Mouse (Mus musculus) neural tube, embryonic 15.5 days (tissue): ENCODE measurements around the gene Smco3. TPM values are rescaled to one million over a fixed set of nuclear protein-coding genes. Genes with fewer than 3 reads are reported as not detected.

Experiments
- ATAC-seq: fragments of 200-750 bp; cut with Nextera tagmentation; 2 replicates; pipeline ENCODE4 v1.8.0; 2017; ENCODE audit warnings: mild to moderate bottlenecking, moderate TSS enrichment, moderate library complexity; ENCODE audit not compliant: low FRiP score
- H3K27ac ChIP-seq: fragments of 300-500 bp; sonication (generic); replicated peaks from 2 replicates; pipeline ENCODE4 v1.5.1; 2015; ENCODE audit warnings: mild to moderate bottlenecking, inconsistent platforms
- H3K27me3 ChIP-seq: fragments of 300-500 bp; sonication (generic); replicated peaks from 2 replicates; pipeline ENCODE4 v1.6.1; 2015; ENCODE audit warnings: inconsistent platforms
- H3K36me3 ChIP-seq: fragments of 300-500 bp; sonication (generic); 2 replicates; pipeline ENCODE4 v1.6.1; 2015; ENCODE audit warnings: inconsistent platforms
- H3K4me1 ChIP-seq: fragments of 300-500 bp; sonication (generic); 2 replicates; pipeline ENCODE4 v1.6.1; 2015; ENCODE audit warnings: inconsistent platforms
- H3K4me2 ChIP-seq: fragments of 300-500 bp; sonication (generic); 2 replicates; pipeline ENCODE4 v1.6.1; 2015; ENCODE audit warnings: inconsistent platforms, mild to moderate bottlenecking, moderate library complexity
- H3K4me3 ChIP-seq: fragments of 300-500 bp; sonication (generic); replicated peaks from 2 replicates; pipeline ENCODE4 v1.5.1; 2015; ENCODE audit warnings: mild to moderate bottlenecking, inconsistent platforms
- H3K9ac ChIP-seq: fragments of 300-500 bp; sonication (generic); replicated peaks from 2 replicates; pipeline ENCODE4 v1.6.1; 2015; ENCODE audit warnings: mild to moderate bottlenecking, inconsistent platforms
- H3K9me3 ChIP-seq: fragments of 300-500 bp; sonication (generic); replicated peaks from 2 replicates; pipeline ENCODE4 v1.6.1; 2016; ENCODE audit warnings: inconsistent platforms
- WGBS: fragments of 180-500 bp; shearing (Covaris S2); methylation state at CpG from one replicate; pipeline ENCODE4 v1.1.7; 2015; ENCODE audit warnings: mixed read lengths; 5-methylcytosine and 5-hydroxymethylcytosine counted together
- polyA plus RNA-seq: library from polyadenylated mRNA; unstranded; fragments of >200 nt; fragmentation: Nextera tagmentation; extraction: Ambion mirVana; gene quantifications from 2 replicates; pipeline ENCODE4 v1.2.1, GENCODE M21; 2015

The Smco3 gene
- polyA plus RNA-seq, 1 experiment from 2014 or later = 2.5 TPM

DNA sequence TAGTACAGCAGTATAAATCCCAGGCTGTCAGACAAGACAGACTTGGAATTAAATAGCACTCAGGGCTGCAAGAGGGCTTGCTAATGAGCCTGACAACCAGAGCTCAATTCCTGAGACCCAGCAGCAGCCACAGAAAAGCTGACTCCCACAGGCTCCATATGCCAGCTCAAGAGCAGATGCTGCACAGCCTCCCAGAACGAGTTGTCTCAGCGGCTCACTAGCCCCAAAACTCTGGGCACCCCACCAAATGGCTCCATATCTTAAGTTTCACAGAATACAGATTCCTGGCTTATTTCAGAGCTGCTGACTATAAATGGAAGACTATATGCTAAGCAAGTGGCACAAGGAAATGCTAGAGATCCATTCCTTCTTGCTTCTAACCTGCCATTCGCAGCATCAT, 17.7 kb downstream of the Smco3 start:
- Histone ChIP-seq H3K36me3 (peaks cover 92% of the 10 kb centered on the region), H3K4me1 (no peaks in the 10 kb centered on the region), H3K27ac (no peak overlapping the region), H3K4me3 (no peak overlapping the region), H3K9ac (no peak overlapping the region), H3K4me2 (no peak overlapping the region), H3K27me3 (no peaks in the 10 kb centered on the region), H3K9me3 (no peaks in the 10 kb centered on the region)
- WGBS = 97% methylated on average over 3 of the region's 3 CpGs
- no peak for ATAC-seq

DNA sequence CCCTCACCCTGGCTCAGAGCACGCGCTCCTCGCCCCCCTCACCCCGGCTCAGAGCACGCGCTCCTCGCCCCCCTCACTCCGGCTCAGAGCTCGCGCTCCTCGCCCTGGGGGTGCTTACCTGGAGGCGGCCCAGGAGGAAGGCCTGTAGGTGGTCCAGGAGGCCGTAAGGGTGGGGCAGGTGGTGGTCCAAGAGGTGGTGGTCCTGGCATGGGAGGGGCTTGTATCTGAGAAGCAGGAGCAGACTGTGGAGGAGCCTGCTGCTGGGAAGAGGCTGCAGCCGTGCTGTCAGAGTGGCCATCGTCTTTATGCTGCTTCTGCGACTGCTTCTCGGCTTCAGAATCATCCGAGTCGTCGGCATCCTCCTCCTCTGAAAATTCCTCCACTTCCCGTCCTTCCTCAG, 18.4 kb downstream of the Smco3 start:
- H3K36me3 ChIP-seq = peaks cover 92% of the 10 kb centered on the region
- H3K4me2 ChIP-seq = no peak overlapping the region
- no peaks in the 10 kb centered on the region for H3K9me3 ChIP-seq
- H3K9ac ChIP-seq = no peak overlapping the region
- H3K27me3 ChIP-seq = no peaks in the 10 kb centered on the region
- no peak overlapping the region for H3K4me3 ChIP-seq
- no peak overlapping the region for H3K27ac ChIP-seq
- H3K4me1 ChIP-seq = no peaks in the 10 kb centered on the region
- ATAC-seq = no peak
- WGBS = 97% methylated on average over 21 of the region's 21 CpGs

DNA sequence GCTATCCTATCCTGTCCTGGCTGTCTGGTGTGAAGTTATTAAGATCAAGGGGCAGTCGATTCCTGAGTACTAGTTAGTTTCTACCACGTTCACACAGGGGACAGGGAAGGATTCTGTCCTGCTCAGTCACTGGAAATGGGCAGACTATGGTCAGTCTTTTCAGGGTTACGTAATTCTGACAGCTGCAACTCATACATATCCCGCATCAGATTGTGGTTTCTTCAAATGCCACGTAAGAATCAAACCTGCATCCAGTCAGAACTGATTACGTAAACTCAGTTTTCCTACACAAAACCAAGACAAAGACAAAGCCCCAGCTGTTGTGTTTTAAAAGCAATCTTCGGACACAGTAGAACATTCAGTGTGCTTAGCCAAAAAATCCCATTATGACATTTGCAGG, 19.9 kb downstream of the Smco3 start:
- H3K4me3 ChIP-seq = no peak overlapping the region
- H3K4me1 ChIP-seq = no peaks in the 10 kb centered on the region
- no peak overlapping the region for H3K9ac ChIP-seq
- peaks cover 78% of the 10 kb centered on the region for H3K36me3 ChIP-seq
- 94% methylated on average over 7 of the region's 7 CpGs for WGBS
- no peak overlapping the region for H3K27ac ChIP-seq
- H3K27me3 ChIP-seq = no peaks in the 10 kb centered on the region
- no peak for ATAC-seq
- no peaks in the 10 kb centered on the region for H3K9me3 ChIP-seq
- H3K4me2 ChIP-seq = no peak overlapping the region

DNA sequence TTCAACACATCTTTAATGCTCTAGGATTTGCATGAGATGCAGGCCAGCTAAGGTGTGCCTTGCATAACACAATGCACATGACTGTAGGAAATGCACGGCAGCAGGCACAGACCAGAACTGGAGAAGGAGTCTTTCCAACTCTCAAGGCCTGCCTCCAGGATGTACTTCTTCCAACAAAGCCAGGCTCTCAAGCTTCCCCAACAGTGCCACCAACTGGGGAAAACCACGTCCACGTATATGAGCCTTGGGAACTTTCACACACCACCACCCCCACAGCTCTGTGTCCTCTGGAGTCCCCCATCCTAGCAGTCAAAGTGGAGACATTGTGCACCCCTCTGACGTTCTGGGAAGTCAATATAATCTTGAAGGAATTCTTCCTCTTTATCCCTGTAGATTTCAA, 22.1 kb downstream of the Smco3 start:
- 41% methylated on average over 4 of the region's 4 CpGs for WGBS
- Histone ChIP-seq H3K27me3 (no peaks in the 10 kb centered on the region), H3K4me1 (peaks cover 13% of the 10 kb centered on the region), H3K9ac (no peak overlapping the region), H3K4me3 (no peak overlapping the region), H3K9me3 (no peaks in the 10 kb centered on the region), H3K4me2 (no peak overlapping the region), H3K36me3 (peaks cover 58% of the 10 kb centered on the region), H3K27ac (no peak overlapping the region)
- ATAC-seq = no peak

DNA sequence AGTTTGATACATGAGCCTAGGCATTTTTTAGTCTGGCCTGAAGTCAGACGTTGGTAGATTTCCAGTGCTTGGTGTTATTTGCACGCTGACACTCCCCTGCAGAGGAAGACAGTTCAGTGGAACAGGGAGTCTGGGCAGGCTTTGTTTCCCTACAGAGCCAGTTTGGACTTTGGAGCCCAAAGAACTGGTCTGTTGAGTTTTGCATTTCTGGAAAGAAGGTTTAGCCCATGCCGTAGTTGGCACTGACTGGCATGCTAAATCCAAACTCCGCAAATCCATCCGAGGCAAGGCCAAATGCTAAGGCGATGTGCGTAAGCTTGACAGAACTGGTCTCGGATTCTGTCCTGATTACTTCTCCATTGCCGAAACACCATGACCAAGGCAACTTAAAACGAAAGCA, 24.1 kb downstream of the Smco3 start:
- no peak for ATAC-seq
- Histone ChIP-seq H3K4me1 (peaks cover 20% of the 10 kb centered on the region), H3K27ac (no peak overlapping the region), H3K4me3 (no peak overlapping the region), H3K36me3 (peaks cover 39% of the 10 kb centered on the region), H3K9me3 (no peaks in the 10 kb centered on the region), H3K27me3 (no peaks in the 10 kb centered on the region), H3K4me2 (no peak overlapping the region), H3K9ac (no peak overlapping the region)
- 91% methylated on average over 10 of the region's 10 CpGs for WGBS

DNA sequence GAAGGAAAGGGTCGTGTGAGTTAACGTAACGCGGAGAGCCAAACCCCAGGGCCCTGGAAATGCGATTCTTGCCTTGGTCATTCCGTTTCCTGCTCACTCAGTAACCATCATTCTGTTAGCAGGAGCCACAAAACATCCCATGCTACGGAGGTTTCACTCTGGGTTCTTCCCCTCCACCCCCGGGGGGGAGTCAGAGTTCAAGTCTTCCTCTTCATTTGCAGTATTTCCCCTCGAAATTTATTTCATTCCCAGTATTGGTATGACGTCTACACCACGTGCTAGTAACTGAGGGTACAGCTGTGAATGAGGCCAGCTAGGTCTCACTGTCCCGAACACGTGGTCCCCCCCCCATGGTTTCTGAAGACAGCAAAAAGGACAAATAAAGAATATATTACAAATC, 25.6 kb downstream of the Smco3 start:
- no peak for ATAC-seq
- H3K27ac ChIP-seq = no peak overlapping the region
- H3K27me3 ChIP-seq = no peaks in the 10 kb centered on the region
- no peak overlapping the region for H3K9ac ChIP-seq
- H3K36me3 ChIP-seq = peaks cover 27% of the 10 kb centered on the region
- H3K4me3 ChIP-seq = peak overlapping the region; percentile 90
- WGBS = 84% methylated on average over 13 of the region's 13 CpGs
- peak overlapping the region; percentile 81 for H3K4me2 ChIP-seq
- H3K9me3 ChIP-seq = no peaks in the 10 kb centered on the region
- peaks cover 25% of the 10 kb centered on the region for H3K4me1 ChIP-seq

DNA sequence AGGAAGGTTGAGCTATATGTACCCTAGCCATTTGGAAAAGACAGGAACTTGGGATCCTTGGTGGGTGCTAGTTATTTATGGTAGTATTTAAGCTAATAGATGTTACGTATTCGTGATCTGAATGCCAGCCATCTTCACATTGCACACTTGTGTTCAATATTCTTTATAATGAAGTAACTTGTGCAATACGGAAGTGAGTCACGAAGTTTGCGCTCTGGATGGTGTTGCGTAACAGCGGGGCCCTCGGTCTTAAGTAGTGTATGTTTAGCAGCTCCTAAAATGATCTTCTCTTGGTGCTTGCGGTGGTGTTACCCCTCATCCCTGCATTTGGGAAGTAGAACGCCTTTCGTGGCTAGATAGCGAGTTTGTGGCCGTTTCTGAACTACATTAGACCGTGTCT, 26.2 kb downstream of the Smco3 start:
- Histone ChIP-seq H3K27ac (no peak overlapping the region), H3K4me3 (peak overlapping the region; percentile 90), H3K27me3 (no peaks in the 10 kb centered on the region), H3K4me2 (peak overlapping the region; percentile 81), H3K36me3 (peaks cover 21% of the 10 kb centered on the region), H3K9me3 (no peaks in the 10 kb centered on the region), H3K9ac (peak overlapping the region; percentile 69), H3K4me1 (peaks cover 26% of the 10 kb centered on the region)
- 36% methylated on average over 14 of the region's 14 CpGs for WGBS
- no peak for ATAC-seq

DNA sequence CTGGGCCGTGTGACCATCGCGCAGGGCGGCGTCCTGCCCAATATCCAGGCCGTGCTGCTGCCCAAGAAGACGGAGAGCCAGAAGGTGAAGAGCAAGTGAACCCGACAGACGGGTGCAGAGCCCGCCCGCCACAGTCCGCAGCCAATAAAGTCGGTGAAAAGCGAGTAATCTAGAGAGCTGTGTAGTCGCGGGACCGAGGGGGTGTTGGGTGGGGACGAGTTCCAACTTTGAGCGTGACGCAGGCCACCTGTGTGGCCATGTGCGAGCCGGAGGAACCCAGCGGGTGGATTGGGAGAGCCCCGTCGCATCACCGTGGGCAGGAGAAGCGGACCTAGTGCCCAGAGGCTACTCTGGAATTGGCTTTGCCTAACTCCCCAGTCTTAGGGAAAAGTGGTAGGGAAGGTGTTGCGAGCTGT, 26.6 kb downstream of the Smco3 start:
- Histone ChIP-seq H3K27ac (peak overlapping the region; percentile 75), H3K9ac (peak overlapping the region; percentile 69), H3K4me1 (peaks cover 26% of the 10 kb centered on the region), H3K9me3 (no peaks in the 10 kb centered on the region), H3K36me3 (peaks cover 17% of the 10 kb centered on the region), H3K4me3 (peak overlapping the region; percentile 90), H3K4me2 (peak overlapping the region; percentile 81), H3K27me3 (no peaks in the 10 kb centered on the region)
- peak; percentile 5 for ATAC-seq
- under 1% methylated on average over 28 of the region's 28 CpGs for WGBS

DNA sequence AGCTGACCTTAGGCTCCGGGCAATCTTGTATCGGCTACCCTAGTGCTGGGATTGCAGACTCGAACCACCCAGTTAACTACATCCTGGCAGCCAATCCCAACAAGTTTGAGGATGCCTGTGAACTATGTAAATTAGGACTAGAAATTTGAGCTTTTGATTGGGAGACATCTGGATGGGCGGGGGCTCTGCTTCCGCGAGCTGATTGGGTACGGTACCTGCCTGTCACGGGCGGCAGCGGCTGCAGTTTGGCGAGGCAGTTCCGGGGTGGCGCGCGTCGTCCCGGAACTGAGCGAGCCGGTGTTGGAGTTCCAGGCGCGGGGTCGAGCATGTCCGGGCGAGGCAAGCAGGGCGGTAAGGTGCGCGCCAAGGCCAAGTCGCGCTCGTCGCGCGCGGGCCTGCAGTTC, 27.2 kb downstream of the Smco3 start, which contains the start of gene H2afj:
H2afj (plus strand) TSS at position 231 of the 404 bp plus-strand sequence.
- Histone ChIP-seq H3K4me1 (peaks cover 32% of the 10 kb centered on the region), H3K27ac (peak within 1 kb of the TSS; percentile 83), H3K27me3 (no peaks in the 10 kb centered on the region), H3K4me2 (peak within 1 kb of the TSS; percentile 81), H3K36me3 (peaks cover 12% of the 10 kb centered on the region), H3K9ac (peak within 1 kb of the TSS; percentile 69), H3K9me3 (no peaks in the 10 kb centered on the region), H3K4me3 (peak within 1 kb of the TSS; percentile 90)
- ATAC-seq = peak; percentile 88
- WGBS = under 1% methylated on average over 34 of the region's 34 CpGs

DNA sequence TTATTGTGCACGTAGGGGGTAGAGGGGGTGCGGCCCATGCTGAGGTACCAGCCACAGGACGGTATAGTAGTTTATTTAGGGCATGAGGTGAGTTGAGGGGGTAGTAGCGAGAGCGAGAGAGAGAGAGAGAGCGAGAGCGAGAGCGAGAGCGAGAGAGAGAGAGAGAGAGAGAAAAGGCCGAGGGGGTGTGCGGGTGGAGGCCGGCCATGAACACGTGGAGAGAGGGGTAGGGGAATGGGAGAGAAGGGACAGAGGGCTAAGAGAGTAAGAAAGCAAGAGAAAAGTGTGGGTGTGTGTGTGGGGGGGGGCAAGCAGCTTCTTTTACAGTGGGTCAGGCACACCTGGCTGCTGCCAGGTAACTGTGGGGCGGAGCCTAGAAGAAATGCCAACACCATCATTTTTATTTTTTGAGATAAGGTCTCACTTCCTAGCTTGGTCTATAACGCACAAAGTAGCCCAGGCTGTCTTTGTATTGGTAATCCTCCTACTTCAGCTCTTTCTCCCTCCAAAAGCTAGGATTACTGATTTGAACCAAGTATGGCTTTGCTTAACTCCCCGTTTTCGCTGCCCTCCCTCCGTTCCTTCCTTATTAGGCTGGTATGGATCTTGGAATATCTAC, 27.7 kb downstream of the Smco3 start:
- Histone ChIP-seq H3K9me3 (no peaks in the 10 kb centered on the region), H3K4me2 (peak overlapping the region; percentile 81), H3K27ac (peak overlapping the region; percentile 83), H3K4me1 (peaks cover 34% of the 10 kb centered on the region), H3K27me3 (no peaks in the 10 kb centered on the region), H3K9ac (0 out of 2 replicates have a peak overlapping the region, but pooled peaks have one; percentile 32), H3K4me3 (peak overlapping the region; percentile 90), H3K36me3 (peaks cover 7% of the 10 kb centered on the region; the same call in 1 of the 2 replicates)
- peak; percentile 11 for ATAC-seq
- WGBS = 30% methylated on average over 18 of the region's 18 CpGs

DNA sequence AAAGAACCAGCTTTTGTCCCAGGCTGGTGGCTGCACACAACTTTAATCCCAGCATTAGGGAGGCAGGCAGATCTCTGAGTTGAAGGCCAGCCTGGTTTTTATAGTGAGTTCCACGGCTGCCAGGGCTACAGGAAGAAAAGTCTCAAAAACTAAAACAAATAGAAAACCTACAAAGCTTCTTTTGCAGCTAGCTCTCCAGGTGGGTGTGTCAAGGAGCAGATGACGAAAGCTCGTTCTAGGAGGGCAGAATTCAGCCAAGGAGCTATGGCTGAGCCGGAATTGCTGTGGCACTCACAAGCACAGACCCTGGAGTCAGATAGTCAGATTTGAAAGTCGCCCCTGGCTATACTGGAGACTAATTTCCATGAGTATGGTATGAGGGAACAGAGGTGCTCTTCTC, 28.4 kb downstream of the Smco3 start:
- Histone ChIP-seq H3K36me3 (0 out of 2 replicates have a peak, but pooled peaks cover under 1% of the 10 kb centered on the region), H3K4me3 (no peak overlapping the region), H3K4me2 (no peak overlapping the region), H3K27ac (no peak overlapping the region), H3K27me3 (no peaks in the 10 kb centered on the region), H3K4me1 (peaks cover 34% of the 10 kb centered on the region), H3K9me3 (no peaks in the 10 kb centered on the region), H3K9ac (no peak overlapping the region)
- 80% methylated on average over 5 of the region's 5 CpGs for WGBS
- no peak for ATAC-seq

DNA sequence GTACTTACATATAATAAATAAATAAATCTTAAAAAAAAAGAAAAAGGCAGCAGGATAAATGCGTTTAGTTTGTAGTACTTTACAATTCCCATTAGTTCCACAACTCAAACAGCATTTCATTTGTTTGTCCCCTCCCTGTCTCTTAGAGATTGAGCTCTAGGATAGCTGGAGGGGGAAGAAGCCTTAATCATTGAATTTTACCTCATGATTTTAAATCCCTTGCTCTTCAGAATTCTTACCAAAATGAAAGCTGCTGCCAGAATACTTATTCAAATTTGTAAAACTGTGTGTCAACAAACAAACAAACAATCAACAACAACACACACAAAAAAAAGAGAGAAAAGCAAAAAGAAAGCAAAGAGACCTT, 29.9 kb downstream of the Smco3 start:
- H3K4me2 ChIP-seq = no peak overlapping the region
- no peak overlapping the region for H3K27ac ChIP-seq
- H3K4me1 ChIP-seq = peaks cover 34% of the 10 kb centered on the region
- no peak overlapping the region for H3K4me3 ChIP-seq
- WGBS = 89% methylated on average over 1 of the region's 1 CpGs
- H3K27me3 ChIP-seq = no peaks in the 10 kb centered on the region
- H3K9me3 ChIP-seq = no peaks in the 10 kb centered on the region
- H3K9ac ChIP-seq = no peak overlapping the region
- no peaks in the 10 kb centered on the region for H3K36me3 ChIP-seq
- no peak for ATAC-seq
